Comparison of ENCODE assay signal across 20 mouse cellular contexts in genomic region chr1:133504116-133504515, GRCm38 (mm10).
DNase-seq lines count a peak whose midpoint lies in the region; ATAC-seq and TF ChIP-seq lines count a peak whose summit lies in the region.
"Had no signal": no experiment of that assay in that cellular context is flagged by ENCODE, and none has a peak within 500 bp of the region (broad histone marks: within the 10 kb centered on the region; RNA-seq: fewer than 3 reads in every experiment).

No protein-coding gene starts in this region.

- H3K9ac ChIP-seq in ES-Bruce4 (ENCODE audit: low read depth, poor library complexity, severe bottlenecking) (no peak overlapping the region), MEL (ENCODE audit: control insufficient read depth, low read depth, low read length, poor library complexity, severe bottlenecking) (no peak overlapping the region)
- H3K9ac ChIP-seq: embryonic facial prominence, embryonic 12.5 days; forebrain, embryonic 13.5 days had no signal

- TF ChIP-seq CTCF in ES-Bruce4 (IDR thresholded peaks at IDR 0.05; ENCODE audit: low read depth, low read length) (no peak), MEL (IDR thresholded peaks at IDR 0.05 in 2 of 3, conservative IDR thresholded peaks at IDR 0.05 in 1 of 3; ENCODE audit: control insufficient read depth in 1 of 3, insufficient read depth in 1 of 3, low read depth in 2 of 3, low read length in 3 of 3, poor library complexity in 1 of 3, severe bottlenecking in 1 of 3) (no peak)

- H3K4me3 ChIP-seq in ES-Bruce4 (ENCODE audit: low read depth, low read length) (no peak overlapping the region), MEL (ENCODE audit: control insufficient read depth in 1 of 2, insufficient read depth in 1 of 2, low read depth in 2 of 2, low read length in 2 of 2) (no peak overlapping the region)
- H3K4me3 ChIP-seq: embryonic facial prominence, embryonic 10.5 days; embryonic facial prominence, embryonic 12.5 days; forebrain, embryonic 13.5 days had no signal

- DNase-seq in MEL (ENCODE audit: low read depth, low spot score) (no peak), ZHBTc4 (ENCODE audit: low read depth, low spot score) (peak; percentile 81)
- DNase-seq in retina, embryonic 14.5 days (ENCODE audit: low spot score): no peak
- DNase-seq: adrenal gland, adult 8-10 months; adrenal gland, postnatal 14 days; adrenal gland, postnatal 36 days; B cell, adult 2 months; cerebellum, adult 11-12 months; cerebellum, adult 2 months; cerebellum, adult 9-10 months; cerebellum, postnatal 10 days; cerebellum, postnatal 25 days had no signal

- TF ChIP-seq EP300 in ES-Bruce4 (IDR thresholded peaks at IDR 0.05; ENCODE audit: insufficient read depth, low read depth, low read length) (no peak), MEL (IDR thresholded peaks at IDR 0.05; ENCODE audit: low read depth in 1 of 2, low read length in 2 of 2) (no peak)

- H3K36me3 ChIP-seq in ES-Bruce4 (ENCODE audit: control insufficient read depth, insufficient read depth, low read length, poor library complexity, severe bottlenecking) (no peaks in the 10 kb centered on the region), MEL (ENCODE audit: control insufficient read depth in 1 of 2, insufficient read depth in 2 of 2, low read length in 2 of 2) (no peaks in the 10 kb centered on the region)
- H3K36me3 ChIP-seq: embryonic facial prominence, embryonic 10.5 days; embryonic facial prominence, embryonic 12.5 days; G1E had no signal

- H3K27me3 ChIP-seq in ES-Bruce4 (ENCODE audit: control insufficient read depth, insufficient read depth, low read length, poor library complexity, severe bottlenecking): no peaks in the 10 kb centered on the region
- H3K27me3 ChIP-seq in MEL (ENCODE audit: control insufficient read depth in 1 of 2, insufficient read depth in 2 of 2, low read length in 2 of 2): no peaks in the 10 kb centered on the region; a peak in 2 of 4 replicates
- H3K27me3 ChIP-seq: embryonic facial prominence, embryonic 12.5 days; forebrain, embryonic 13.5 days had no signal

- H3K79me2 ChIP-seq in MEL (ENCODE audit: control insufficient read depth, insufficient read depth, low read length, poor library complexity): no peaks in the 10 kb centered on the region

- H3K4me1 ChIP-seq in ES-Bruce4 (ENCODE audit: control insufficient read depth, insufficient read depth, low read length): peaks cover 13% of the 10 kb centered on the region
- H3K4me1 ChIP-seq in MEL (ENCODE audit: control insufficient read depth in 1 of 2, insufficient read depth in 2 of 2, low read length in 2 of 2): no peaks in the 10 kb centered on the region
- H3K4me1 ChIP-seq: embryonic facial prominence, embryonic 12.5 days had no signal

- TF ChIP-seq POLR2A in ES-Bruce4 (IDR thresholded peaks at IDR 0.05; ENCODE audit: insufficient read depth, low read length) (no peak), MEL (IDR thresholded peaks at IDR 0.05; ENCODE audit: control insufficient read depth in 1 of 2, insufficient read depth in 1 of 2, low read depth in 1 of 2, low read length in 2 of 2, poor library complexity in 1 of 2) (no peak)

- H3K9me3 ChIP-seq in ES-Bruce4 (replicated peaks; ENCODE audit: control insufficient read depth, insufficient read depth, low read length, poor library complexity, severe bottlenecking): no peaks in the 10 kb centered on the region
- H3K9me3 ChIP-seq in MEL (replicated peaks; ENCODE audit: insufficient read depth, low read length): no peaks in the 10 kb centered on the region
- H3K9me3 ChIP-seq: embryonic facial prominence, embryonic 10.5 days; embryonic facial prominence, embryonic 12.5 days; forebrain, embryonic 13.5 days; G1E had no signal

- no peak for TF ChIP-seq RAD21 in MEL (IDR thresholded peaks at IDR 0.05; ENCODE audit: low read depth, low read length)

- no peak for ATAC-seq in activated CD4-positive, CD25-positive, alpha-beta regulatory T cell, adult 4 months
- ATAC-seq: CD4-positive, CD25-positive, alpha-beta regulatory T cell, adult 4 months; forebrain, embryonic 13.5 days; forebrain, embryonic 16.5 days had no signal

- peak overlapping the region; percentile 52 for H3K27ac ChIP-seq in ES-Bruce4 (ENCODE audit: insufficient read depth, low read length)
- H3K27ac ChIP-seq in MEL (ENCODE audit: control insufficient read depth, low read depth, low read length): no peak overlapping the region
- H3K27ac ChIP-seq: embryonic facial prominence, embryonic 10.5 days; embryonic facial prominence, embryonic 12.5 days; forebrain, embryonic 13.5 days had no signal

TF ChIP-seq in MEL, 35 proteins besides CTCF, POLR2A, EP300 and RAD21:
- no peak for TF ChIP-seq KAT2A (conservative IDR thresholded peaks at IDR 0.05; ENCODE audit: low read depth, low read length)
- TF ChIP-seq TBP (IDR thresholded peaks at IDR 0.05; ENCODE audit: low read depth, low read length): no peak
- no peak for TF ChIP-seq MEF2A (IDR thresholded peaks at IDR 0.05; ENCODE audit: extremely low read depth, insufficient replicate concordance, low read depth, low read length, poor library complexity, severe bottlenecking)
- TF ChIP-seq GATA1 (IDR thresholded peaks at IDR 0.05; ENCODE audit: low read depth, low read length): 0 out of 2 replicates have a peak, but pooled peaks have one; percentile 3
